Mouse (Mus musculus) hindbrain, embryonic 14.5 days (tissue): ENCODE results near the gene Ccdc3. TPM values are rescaled to one million over a fixed set of nuclear protein-coding genes. Genes with fewer than 3 reads are reported as not detected.

Source experiments
- ATAC-seq: fragments of 200-750 bp; cut with Nextera tagmentation; 2 replicates; pipeline ENCODE4 v1.8.0; 2017; ENCODE audit warnings: moderate number of reproducible peaks, mild to moderate bottlenecking, moderate TSS enrichment, moderate library complexity; ENCODE audit not compliant: low FRiP score
- DNase-seq: peaks from one replicate; pipeline ENCODE4 v3.0.0-alpha.2; 2015; ENCODE audit warnings: low spot score
- H3K27ac ChIP-seq: fragments of 300-500 bp; sonication (generic); 2 replicates; pipeline ENCODE4 v1.5.1; 2014; ENCODE audit warnings: mild to moderate bottlenecking, moderate library complexity
- H3K27me3 ChIP-seq: fragments of 300-500 bp; sonication (generic); 2 replicates; pipeline ENCODE4 v1.6.1; 2014; ENCODE audit warnings: mild to moderate bottlenecking, low read length, mixed read lengths; ENCODE audit not compliant: control insufficient read depth, insufficient read depth
- H3K36me3 ChIP-seq: fragments of 300-500 bp; sonication (generic); replicated peaks from 2 replicates; pipeline ENCODE4 v1.6.1; 2014; ENCODE audit not compliant: control insufficient read depth, insufficient read depth
- H3K4me1 ChIP-seq: fragments of 300-500 bp; sonication (generic); replicated peaks from 2 replicates; pipeline ENCODE4 v1.6.1; 2014; ENCODE audit warnings: antibody characterized with exemption, low read length, mixed read lengths; ENCODE audit not compliant: control insufficient read depth, insufficient read depth
- H3K4me2 ChIP-seq: fragments of 300-500 bp; sonication (generic); replicated peaks from 2 replicates; pipeline ENCODE4 v1.6.1; 2014; ENCODE audit warnings: mild to moderate bottlenecking, moderate library complexity
- H3K4me3 ChIP-seq: fragments of 300-500 bp; sonication (generic); replicated peaks from 2 replicates; pipeline ENCODE4 v1.5.1; 2014; ENCODE audit warnings: mild to moderate bottlenecking, low read length
- H3K9ac ChIP-seq: fragments of 300-500 bp; sonication (generic); 2 replicates; pipeline ENCODE4 v1.6.1; 2014
- H3K9me3 ChIP-seq: fragments of 300-500 bp; sonication (generic); 2 replicates; pipeline ENCODE4 v1.6.1; 2016; ENCODE audit warnings: low read length; ENCODE audit not compliant: control insufficient read depth
- WGBS: fragments of 180-500 bp; shearing (Covaris S2); extraction: QIAGEN DNeasy Blood & Tissue Kit; methylation state at CpG from one replicate; pipeline ENCODE4 v1.1.7; 2014; 5-methylcytosine and 5-hydroxymethylcytosine counted together
- polyA plus RNA-seq: library from polyadenylated mRNA; unstranded; fragments of >200 nt; fragmentation: Nextera tagmentation; extraction: Ambion mirVana; gene quantifications from 2 replicates; pipeline ENCODE4 v1.2.1, GENCODE M21; 2014

Gene Ccdc3
- polyA plus RNA-seq, 1 experiment from 2014 or later = 16.6 TPM

DNA sequence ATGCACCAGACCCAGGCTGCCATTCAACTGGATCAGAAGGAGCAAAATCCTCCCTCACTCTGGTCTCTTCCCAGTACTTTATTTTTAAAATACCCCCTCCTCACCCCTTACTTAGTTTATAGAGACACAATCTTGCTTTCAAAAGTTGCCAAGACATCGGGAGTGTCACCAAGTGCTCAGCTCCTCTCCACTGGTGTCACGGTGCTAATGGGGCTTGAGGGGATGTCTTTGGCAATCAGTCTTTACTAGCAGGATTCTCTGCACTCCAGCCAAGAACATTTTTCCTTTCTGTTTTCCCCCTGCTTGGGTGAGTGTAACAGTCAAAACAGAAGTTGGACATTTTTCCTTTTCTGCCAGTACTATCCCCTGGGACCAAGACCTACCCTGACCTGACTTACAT lies 10.3 kb downstream of the Ccdc3 start:
- Histone ChIP-seq H3K27ac (no peak overlapping the region), H3K9me3 (no peaks in the 10 kb centered on the region), H3K36me3 (no peaks in the 10 kb centered on the region), H3K4me2 (no peak overlapping the region), H3K4me1 (no peaks in the 10 kb centered on the region), H3K4me3 (no peak overlapping the region), H3K9ac (no peak overlapping the region), H3K27me3 (no peaks in the 10 kb centered on the region)
- ATAC-seq = no peak
- DNase-seq = no peak
- WGBS = 73% methylated on average over 2 of the region's 2 CpGs

DNA sequence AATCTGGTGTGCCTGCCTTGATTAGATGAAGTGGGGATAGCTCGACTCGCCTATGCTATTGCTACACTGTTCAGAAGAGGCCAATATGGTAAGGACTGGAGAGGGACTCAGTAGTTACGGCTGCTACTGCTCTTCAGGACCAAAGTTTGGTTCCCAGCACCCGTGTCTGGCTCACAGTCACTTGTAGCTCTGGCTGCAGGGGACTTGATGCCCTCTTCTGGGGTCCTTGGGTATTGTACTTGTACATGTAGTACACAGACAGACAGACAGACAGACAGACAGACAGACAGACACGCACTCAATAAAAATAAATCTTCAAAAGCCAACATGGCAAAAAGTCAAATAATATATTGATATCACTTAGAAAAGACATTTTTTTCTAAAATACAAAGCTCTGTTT lies 17.1 kb downstream of the Ccdc3 start:
- no peaks in the 10 kb centered on the region for H3K27me3 ChIP-seq
- no peak overlapping the region for H3K27ac ChIP-seq
- no peak overlapping the region for H3K9ac ChIP-seq
- ATAC-seq (no peak), DNase-seq (no peak)
- H3K4me1 ChIP-seq = no peaks in the 10 kb centered on the region
- no peak overlapping the region for H3K4me3 ChIP-seq
- H3K4me2 ChIP-seq = no peak overlapping the region
- WGBS = 95% methylated on average over 5 of the region's 5 CpGs
- H3K36me3 ChIP-seq = no peaks in the 10 kb centered on the region
- no peaks in the 10 kb centered on the region for H3K9me3 ChIP-seq

DNA sequence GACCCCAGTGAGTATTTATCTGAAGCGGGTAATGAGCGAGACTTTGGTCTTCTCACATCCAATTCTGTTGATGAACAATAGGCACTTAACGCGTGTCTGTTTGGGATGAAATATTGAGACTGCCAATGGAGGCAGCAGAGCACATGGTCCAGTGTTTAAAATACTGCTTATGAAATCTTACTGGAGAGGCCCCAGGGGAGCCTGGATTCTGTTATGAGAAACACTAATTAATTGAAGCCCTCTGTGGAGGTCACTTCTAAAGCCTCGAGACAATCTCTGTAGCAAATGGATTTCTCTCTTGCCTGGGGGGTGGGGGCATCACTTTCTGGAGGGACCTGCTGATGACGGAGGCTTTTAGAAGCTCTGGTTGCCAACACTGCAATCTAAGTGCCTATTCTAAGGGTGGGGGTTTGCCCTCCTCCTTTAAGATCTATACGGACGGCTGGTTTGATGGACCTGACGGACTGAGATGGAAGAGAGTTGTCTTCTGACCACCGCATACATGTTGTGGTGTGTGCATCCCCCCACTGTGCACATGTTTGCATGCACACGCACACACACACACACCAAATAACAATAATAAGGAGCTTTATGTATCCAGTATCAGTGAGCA lies 22.8 kb downstream of the Ccdc3 start:
- Histone ChIP-seq H3K4me3 (no peak overlapping the region), H3K27me3 (no peaks in the 10 kb centered on the region), H3K36me3 (no peaks in the 10 kb centered on the region), H3K9ac (no peak overlapping the region), H3K4me2 (no peak overlapping the region), H3K27ac (no peak overlapping the region), H3K4me1 (peaks cover 5% of the 10 kb centered on the region; the same call in 1 of the 2 replicates), H3K9me3 (no peaks in the 10 kb centered on the region)
- DNase-seq (peak; percentile 32), ATAC-seq (peak; percentile 70; the same call in 1 of the 2 replicates)
- 65% methylated on average over 11 of the region's 11 CpGs for WGBS

DNA sequence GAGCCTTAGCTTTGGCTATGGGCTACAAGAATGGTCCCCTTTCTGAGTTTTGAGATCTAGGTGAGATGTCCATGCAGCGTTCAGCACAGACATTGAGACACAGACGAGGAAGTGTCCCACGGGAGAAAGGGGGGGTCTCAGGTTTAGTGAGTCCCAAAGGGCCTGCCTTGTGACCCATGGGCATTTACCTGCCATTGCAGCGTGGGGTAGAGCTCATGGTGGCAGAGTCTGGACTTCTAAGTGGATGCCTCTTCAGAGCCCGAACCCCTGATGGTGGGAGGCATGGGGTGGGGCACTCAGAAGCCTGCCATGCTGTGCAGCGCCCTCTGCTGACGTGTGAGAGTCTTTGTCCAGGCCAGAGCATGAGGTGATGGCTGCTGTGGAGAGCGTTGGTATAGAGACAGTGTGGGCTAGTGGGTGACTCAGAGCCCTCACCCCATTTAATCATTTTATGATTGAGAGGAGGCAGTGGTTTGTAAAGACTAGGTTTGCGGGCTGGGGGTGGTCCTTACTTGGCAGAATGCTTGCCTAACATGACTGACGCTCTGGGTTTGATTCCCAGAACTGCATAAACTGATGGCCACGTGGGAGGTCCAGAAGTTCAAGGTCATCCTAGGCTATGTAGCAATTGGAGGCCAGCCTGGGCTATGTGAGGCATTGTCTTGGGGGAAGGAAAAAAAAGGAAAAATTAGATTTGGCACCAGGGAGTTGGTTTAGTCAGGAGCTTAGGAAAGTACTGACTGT lies 23.6 kb downstream of the Ccdc3 start:
- 72% methylated on average over 11 of the region's 11 CpGs for WGBS
- DNase-seq = no peak

DNA sequence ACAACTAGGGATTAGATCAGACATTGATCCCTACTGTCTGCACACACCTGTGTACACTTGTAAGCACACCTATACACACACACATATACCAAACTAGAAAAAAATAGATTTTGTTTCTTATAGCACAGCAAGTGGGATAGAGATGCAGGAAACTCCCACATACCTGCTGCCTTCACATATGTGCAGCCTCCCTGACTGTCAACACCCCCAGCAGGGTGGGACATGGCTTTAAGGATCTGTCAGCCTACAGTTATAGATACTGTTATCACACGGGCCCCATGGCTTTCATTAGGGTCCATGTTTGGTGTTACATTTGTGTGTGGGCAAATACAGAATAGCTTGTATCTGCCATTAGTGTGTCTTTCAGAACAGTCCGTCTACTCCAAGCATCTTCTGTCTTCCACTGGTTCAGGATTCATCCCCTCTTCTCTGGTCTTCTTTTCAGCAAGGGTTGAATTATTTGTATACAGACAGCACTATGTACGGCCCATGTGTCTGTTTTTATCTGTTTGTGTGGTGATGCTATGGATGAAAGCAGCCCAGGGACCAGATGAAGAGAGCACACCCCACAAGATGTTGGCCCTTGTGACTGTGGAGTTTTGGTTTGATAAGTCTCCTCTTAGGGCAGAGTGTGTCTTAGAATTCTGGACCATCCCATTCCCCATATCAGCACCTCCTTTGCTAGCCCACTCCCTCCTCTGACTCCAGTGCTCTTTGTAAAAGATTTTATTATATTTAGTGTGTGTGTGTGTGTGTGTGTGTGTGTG lies 24.5 kb downstream of the Ccdc3 start:
- peaks cover 5% of the 10 kb centered on the region; the same call in 1 of the 2 replicates for H3K4me1 ChIP-seq
- H3K9me3 ChIP-seq = no peaks in the 10 kb centered on the region
- H3K4me3 ChIP-seq = no peak overlapping the region
- no peak overlapping the region for H3K27ac ChIP-seq
- H3K27me3 ChIP-seq = no peaks in the 10 kb centered on the region
- no peak for ATAC-seq
- no peak for DNase-seq
- H3K9ac ChIP-seq = no peak overlapping the region
- no peak overlapping the region for H3K4me2 ChIP-seq
- WGBS = 91% methylated on average over 3 of the region's 3 CpGs
- H3K36me3 ChIP-seq = no peaks in the 10 kb centered on the region

More for the DNA sequence above, 23.6 kb downstream of the Ccdc3 start:
- H3K27me3 ChIP-seq = no peaks in the 10 kb centered on the region
- peaks cover 5% of the 10 kb centered on the region; the same call in 1 of the 2 replicates for H3K4me1 ChIP-seq
- no peak overlapping the region for H3K27ac ChIP-seq
- H3K9ac ChIP-seq = no peak overlapping the region
- no peak for ATAC-seq
- no peaks in the 10 kb centered on the region for H3K36me3 ChIP-seq
- H3K9me3 ChIP-seq = no peaks in the 10 kb centered on the region
- no peak overlapping the region for H3K4me2 ChIP-seq
- no peak overlapping the region for H3K4me3 ChIP-seq

DNA sequence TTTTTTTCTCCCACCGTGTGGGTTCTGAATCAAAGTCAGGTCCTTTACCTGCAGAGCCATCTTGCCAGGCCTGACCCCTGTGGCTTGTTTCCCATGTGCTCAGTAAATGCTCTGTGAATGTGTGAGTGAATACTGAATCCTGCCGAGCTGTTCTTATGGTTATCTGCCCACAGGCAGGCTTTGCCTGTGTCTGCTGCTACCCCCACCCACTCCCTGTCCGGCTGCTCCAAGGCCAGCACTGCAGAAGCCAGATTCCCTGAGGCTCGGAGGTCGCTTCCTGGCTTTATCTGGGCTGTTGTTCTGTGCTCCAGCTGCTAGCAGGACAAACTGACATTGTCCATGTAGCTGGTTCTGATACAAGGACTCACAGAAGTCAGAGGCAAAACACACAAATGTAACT lies 25.2 kb downstream of the Ccdc3 start:
- no peak overlapping the region for H3K4me2 ChIP-seq
- no peak for ATAC-seq
- H3K36me3 ChIP-seq = no peaks in the 10 kb centered on the region
- no peak overlapping the region for H3K4me3 ChIP-seq
- DNase-seq = no peak
- H3K27ac ChIP-seq = no peak overlapping the region
- WGBS = 52% methylated on average over 5 of the region's 5 CpGs
- H3K27me3 ChIP-seq = no peaks in the 10 kb centered on the region
- H3K4me1 ChIP-seq = peaks cover 5% of the 10 kb centered on the region; the same call in 1 of the 2 replicates
- H3K9ac ChIP-seq = no peak overlapping the region
- no peaks in the 10 kb centered on the region for H3K9me3 ChIP-seq

DNA sequence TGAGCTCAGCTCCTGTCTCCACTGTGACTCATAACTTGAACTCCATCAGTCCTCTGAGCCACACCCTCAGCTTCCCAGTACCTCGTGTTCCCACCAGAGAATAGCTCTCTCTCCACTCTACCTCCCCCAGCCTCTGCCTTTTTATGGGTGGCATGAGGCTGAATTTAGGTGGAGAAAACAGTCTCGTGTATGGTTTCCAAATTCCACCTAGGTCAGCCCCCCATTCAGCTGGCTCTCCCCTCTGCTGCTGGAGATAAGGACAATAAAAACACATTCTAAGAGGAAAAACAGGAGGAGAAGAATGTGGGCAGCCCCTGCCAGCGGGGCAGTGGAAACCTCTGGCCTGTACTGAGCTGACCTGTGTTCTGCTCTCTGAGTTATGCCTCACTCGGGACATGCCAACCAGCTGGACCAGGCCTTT lies 28.4 kb downstream of the Ccdc3 start:
- H3K4me3 ChIP-seq = no peak overlapping the region
- no peaks in the 10 kb centered on the region for H3K4me1 ChIP-seq
- no peak for DNase-seq
- no peaks in the 10 kb centered on the region for H3K9me3 ChIP-seq
- H3K9ac ChIP-seq = no peak overlapping the region
- H3K27me3 ChIP-seq = no peaks in the 10 kb centered on the region
- ATAC-seq = no peak
- WGBS = 74% methylated on average over 4 of the region's 4 CpGs
- no peak overlapping the region for H3K27ac ChIP-seq
- H3K36me3 ChIP-seq = no peaks in the 10 kb centered on the region
- H3K4me2 ChIP-seq = no peak overlapping the region

DNA sequence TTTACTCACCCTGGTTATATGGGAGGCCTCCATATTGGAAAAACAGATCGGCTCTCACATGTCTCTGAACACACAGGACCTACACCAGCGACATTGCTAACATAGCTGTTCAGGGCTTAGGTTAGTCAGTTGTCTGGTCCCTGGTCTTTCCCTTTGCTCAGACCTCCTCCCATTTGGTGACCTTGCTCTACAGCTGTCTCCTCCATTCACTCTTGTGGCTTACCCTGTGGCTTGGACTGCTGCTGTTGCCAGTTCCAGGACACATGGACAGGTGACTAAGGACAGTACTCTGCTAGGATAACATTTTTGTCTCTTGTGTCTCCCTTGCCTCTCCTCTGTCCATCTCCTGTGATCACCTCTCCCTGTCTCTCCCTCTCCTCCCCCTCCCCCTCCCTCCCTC lies 29.2 kb downstream of the Ccdc3 start:
- WGBS = 89% methylated on average over 2 of the region's 2 CpGs
- H3K4me3 ChIP-seq = no peak overlapping the region
- H3K36me3 ChIP-seq = no peaks in the 10 kb centered on the region
- no peaks in the 10 kb centered on the region for H3K27me3 ChIP-seq
- H3K9ac ChIP-seq = no peak overlapping the region
- no peak for ATAC-seq
- DNase-seq = no peak
- H3K4me2 ChIP-seq = no peak overlapping the region
- no peaks in the 10 kb centered on the region for H3K9me3 ChIP-seq
- H3K27ac ChIP-seq = no peak overlapping the region
- H3K4me1 ChIP-seq = no peaks in the 10 kb centered on the region

DNA sequence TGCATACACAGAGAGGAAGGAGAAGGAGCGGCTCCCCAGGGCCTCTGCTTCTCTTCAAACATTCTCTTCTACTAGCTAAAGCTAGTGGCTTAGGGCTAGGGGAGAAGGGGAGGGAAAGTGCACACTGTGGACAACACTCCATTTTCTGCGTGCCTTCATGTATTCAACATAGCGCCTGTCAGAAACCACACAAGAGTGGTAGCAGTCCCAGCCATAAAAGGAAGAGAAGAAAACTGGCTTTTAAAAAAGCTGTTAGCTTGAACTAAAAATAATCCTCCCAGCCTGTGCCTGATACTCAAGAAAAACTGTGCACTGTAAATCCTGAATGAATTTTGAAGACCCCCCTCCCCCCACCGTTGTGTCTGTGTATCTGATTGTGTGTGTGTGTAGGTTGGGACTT lies 33.2 kb downstream of the Ccdc3 start:
- no peak overlapping the region for H3K9ac ChIP-seq
- 84% methylated on average over 4 of the region's 4 CpGs for WGBS
- no peak for ATAC-seq
- DNase-seq = no peak
- H3K36me3 ChIP-seq = no peaks in the 10 kb centered on the region
- H3K9me3 ChIP-seq = no peaks in the 10 kb centered on the region
- H3K4me2 ChIP-seq = no peak overlapping the region
- no peaks in the 10 kb centered on the region for H3K4me1 ChIP-seq
- no peaks in the 10 kb centered on the region for H3K27me3 ChIP-seq
- H3K27ac ChIP-seq = no peak overlapping the region
- H3K4me3 ChIP-seq = no peak overlapping the region
